Mouse (Mus musculus): ENCODE measurements around the gene Insc. TPM values are rescaled to one million over a fixed set of nuclear protein-coding genes. Genes with fewer than 3 reads are reported as not detected.

Gene Insc
- 1.4 and 4.4 TPM in 2 replicates for polyA plus RNA-seq (2012; rRNA removed)

GRCm38 (mm10) chr7:114743022-114743780, at the start of gene Insc:
Gene Insc, plus strand, starts transcription at chr7:114743694.

GRCm38 (mm10) chr7:114718300-114718699, 25.2 kb upstream of the Insc start, which contains the start of gene Calcb:
Gene Calcb, plus strand, starts transcription at chr7:114718643.

Other genes starting within 250 kb of the Insc start
- 0.63 and 0.74 TPM in 2 replicates for gene Cyp2r1, start 180.7 kb upstream of the Insc start, polyA plus RNA-seq (2012; rRNA removed)
- gene Calca, start 107.3 kb upstream of the Insc start, polyA plus RNA-seq (2012; rRNA removed) = 4.8 and 16.6 TPM in 2 replicates
- gene Calcb, start 25.1 kb upstream of the Insc start, polyA plus RNA-seq (2012; rRNA removed) = 0.47 and 0.86 TPM in 2 replicates